Mouse (Mus musculus) adrenal gland, postnatal 14 days (tissue): ENCODE measurements around the gene Prkar1b. TPM values are rescaled to one million over a fixed set of nuclear protein-coding genes. Genes with fewer than 3 reads are reported as not detected.

Experiments
- DNase-seq: peaks from one replicate; pipeline ENCODE4 v3.0.0; 2021; ENCODE audit warnings: mixed read lengths
- long read RNA-seq, 2 experiments: library from polyadenylated mRNA; stranded (forward); transcript quantifications; one replicate each; pipeline ENCODE4 v2.0.0; 2021
- total RNA-seq: library from RNA; stranded (reverse); gene quantifications from 2 replicates; pipeline ENCODE4 v1.2.3, GENCODE M21; 2021

Prkar1b gene
- total RNA-seq = 16.4 and 20.0 TPM in 2 replicates
- long read RNA-seq, experiment 1, transcript Prkar1b-201 (11 exons, 2,637 nt) = major isoform, 23 of 38 reads
- long read RNA-seq, experiment 1, partial matches to known transcripts = 4 of 38 reads
- long read RNA-seq, experiment 1, other reads (novel, unspliced or antisense) = 11 of 38 reads
- long read RNA-seq, experiment 2, transcript Prkar1b-201 (11 exons, 2,637 nt) = major isoform, 21 of 25 reads
- long read RNA-seq, experiment 2, partial matches to known transcripts = 1 of 25 reads
- long read RNA-seq, experiment 2, other reads (novel, unspliced or antisense) = 3 of 25 reads

- peak; percentile 99 for DNase-seq
These were observed at the start of gene Prkar1b, which contains the start of gene Dnaaf5 for GRCm38 (mm10) chr5:139149681-139150602. Gene Prkar1b, minus strand, starts transcription at chr5:139150001. Gene Dnaaf5, plus strand, starts transcription at chr5:139150223.

GRCm38 (mm10) chr5:139199636-139199994, 49.8 kb upstream of the Prkar1b start:
- no peak for DNase-seq

GRCm38 (mm10) chr5:139198779-139199178, 49.0 kb upstream of the Prkar1b start:
- DNase-seq = no peak

- no peak for DNase-seq
These were observed 41.2 kb upstream of the Prkar1b start for GRCm38 (mm10) chr5:139190958-139191357.

GRCm38 (mm10) chr5:139189726-139190125, 39.9 kb upstream of the Prkar1b start:
- no peak for DNase-seq

- no peak for DNase-seq
These were observed 35.1 kb upstream of the Prkar1b start for GRCm38 (mm10) chr5:139184897-139185296.

- DNase-seq = peak; percentile 61
These were observed 33.8 kb upstream of the Prkar1b start for GRCm38 (mm10) chr5:139183601-139184000.

- DNase-seq = no peak
These were observed 33.3 kb upstream of the Prkar1b start for GRCm38 (mm10) chr5:139183131-139183530.

- peak; percentile 91 for DNase-seq
These were observed 29.3 kb upstream of the Prkar1b start for GRCm38 (mm10) chr5:139178895-139179631.

GRCm38 (mm10) chr5:139174556-139175547, 25.1 kb upstream of the Prkar1b start:
- DNase-seq = peak; percentile 77

GRCm38 (mm10) chr5:139174141-139174540, 24.3 kb upstream of the Prkar1b start:
- no peak for DNase-seq

- no peak for DNase-seq
These were observed 22.1 kb upstream of the Prkar1b start for GRCm38 (mm10) chr5:139171929-139172328.

- DNase-seq = no peak
These were observed 17.7 kb upstream of the Prkar1b start for GRCm38 (mm10) chr5:139167548-139167947.

GRCm38 (mm10) chr5:139166781-139167361, 17.1 kb upstream of the Prkar1b start:
- DNase-seq = no peak

- no peak for DNase-seq
These were observed 11.8 kb upstream of the Prkar1b start for GRCm38 (mm10) chr5:139161632-139162031.

GRCm38 (mm10) chr5:139160899-139161298, 11.1 kb upstream of the Prkar1b start:
- DNase-seq = no peak

GRCm38 (mm10) chr5:139150603-139151031, 816 bp upstream of the Prkar1b start:
- DNase-seq = peak; percentile 58

- no peak for DNase-seq
These were observed 662 bp downstream of the Prkar1b start for GRCm38 (mm10) chr5:139149006-139149672.

- DNase-seq = no peak
These were observed 2.4 kb downstream of the Prkar1b start for GRCm38 (mm10) chr5:139147178-139148078.
